In the genomic region with DNA sequence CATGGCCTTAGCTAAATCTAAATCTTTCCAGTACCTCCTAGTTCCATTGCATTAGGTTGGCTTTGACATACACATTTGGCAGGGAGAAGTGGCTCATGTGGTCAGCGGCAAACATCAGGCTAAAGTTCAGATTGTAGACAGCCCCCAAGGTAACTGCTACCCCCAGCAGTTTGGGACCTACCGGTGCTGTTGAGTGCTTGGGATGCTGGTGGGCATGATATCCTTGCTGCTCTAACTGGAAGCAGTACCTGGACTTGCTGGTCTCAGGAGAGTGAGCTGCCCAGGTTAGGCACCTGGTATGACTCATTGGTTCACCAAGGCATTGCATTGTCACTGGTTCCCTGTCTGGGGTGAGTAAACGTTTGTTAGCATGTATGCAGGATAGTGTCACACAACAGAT, we compare ENCODE assay signal across 51 mouse cellular contexts. TPM values are rescaled to one million over a fixed set of nuclear protein-coding genes. Genes with fewer than 3 reads are reported as not detected.
"Had no signal": no experiment of that assay in that cellular context is flagged by ENCODE, and none has a peak within 500 bp of the region (broad histone marks: within the 10 kb centered on the region; RNA-seq: fewer than 3 reads in every experiment).

No protein-coding gene starts in this region.

- H3K9me3 ChIP-seq: heart, embryonic 12.5 days; heart, embryonic 13.5 days; heart, embryonic 15.5 days; hindbrain, embryonic 10.5 days; hindbrain, embryonic 12.5 days; hindbrain, embryonic 13.5 days; hindbrain, embryonic 15.5 days; intestine, embryonic 15.5 days; kidney, embryonic 15.5 days had no signal

- H3K4me3 ChIP-seq: heart, embryonic 12.5 days; heart, embryonic 13.5 days; heart, embryonic 15.5 days; hindbrain, embryonic 10.5 days; hindbrain, embryonic 12.5 days; hindbrain, embryonic 13.5 days; hindbrain, embryonic 15.5 days; intestine, embryonic 15.5 days; kidney, embryonic 15.5 days; layer of hippocampus, adult 2 months; left cerebral cortex, adult 2 months had no signal

- H3K4me1 ChIP-seq: heart, embryonic 12.5 days; heart, embryonic 13.5 days; heart, embryonic 15.5 days; hindbrain, embryonic 10.5 days; hindbrain, embryonic 12.5 days; hindbrain, embryonic 13.5 days; hindbrain, embryonic 15.5 days; intestine, embryonic 15.5 days had no signal

- H3K27ac ChIP-seq: heart, embryonic 13.5 days; heart, embryonic 15.5 days; hindbrain, embryonic 10.5 days; hindbrain, embryonic 12.5 days; hindbrain, embryonic 13.5 days; hindbrain, embryonic 14.5 days; hindbrain, embryonic 15.5 days; hindbrain, postnatal 0 days; intestine, embryonic 15.5 days; kidney, embryonic 15.5 days; kidney, postnatal 0 days; layer of hippocampus, adult 2 months; left cerebral cortex, adult 2 months had no signal

- H3K27me3 ChIP-seq: heart, embryonic 12.5 days; heart, embryonic 15.5 days; hindbrain, embryonic 12.5 days; hindbrain, embryonic 13.5 days; hindbrain, embryonic 15.5 days; intestine, embryonic 15.5 days; kidney, embryonic 15.5 days had no signal

- DNase-seq: heart, postnatal 10 days; heart, postnatal 36 days; heart, postnatal 4 days; kidney, adult 11 months; kidney, adult 18-20 months; kidney, adult 2 months; kidney, adult 8-10 months; kidney, adult 9 months; kidney, postnatal 10 days; kidney, postnatal 14 days; kidney, postnatal 25 days; kidney, postnatal 36 days; kidney, postnatal 4 days; layer of hippocampus, adult 9-11 months; layer of hippocampus, postnatal 36 days had no signal

- H3K36me3 ChIP-seq: heart, embryonic 12.5 days; heart, embryonic 13.5 days; heart, embryonic 15.5 days; hindbrain, embryonic 10.5 days; hindbrain, embryonic 12.5 days; hindbrain, embryonic 13.5 days; hindbrain, embryonic 15.5 days; intestine, embryonic 15.5 days; kidney, embryonic 15.5 days had no signal

RNA-seq across cellular contexts. Expression of a gene that starts 8.3 kb away (rescaled TPM):
- total RNA-seq: heart, postnatal 10 days; heart, postnatal 25 days; heart, postnatal 36 days; heart, postnatal 4 days; hematopoietic stem cell, adult 5-6 weeks; hindbrain, postnatal 0 days; layer of hippocampus, adult 18-20 months; layer of hippocampus, adult 2 months; layer of hippocampus, adult 8-10 months; layer of hippocampus, postnatal 10 days; layer of hippocampus, postnatal 14 days; layer of hippocampus, postnatal 25 days; layer of hippocampus, postnatal 36 days; left cerebral cortex, adult 18-20 months; left cerebral cortex, adult 2 months; left cerebral cortex, adult 8-10 months had no signal
- polyA plus RNA-seq: heart, embryonic 11.5 days; heart, embryonic 12.5 days; heart, embryonic 13.5 days; heart, embryonic 14.5 days; heart, embryonic 15.5 days; heart, embryonic 16.5 days; heart, postnatal 0 days; hindbrain, embryonic 11.5 days; hindbrain, embryonic 14.5 days; hindbrain, embryonic 15.5 days; hindbrain, embryonic 16.5 days; hindbrain, postnatal 0 days; inflammation-experienced regulatory T-cells, adult 6 months; intestine, embryonic 14.5 days; intestine, embryonic 15.5 days; intestine, embryonic 16.5 days; intestine, postnatal 0 days; kidney, adult 2 months; kidney, embryonic 14.5 days; kidney, embryonic 15.5 days; kidney, embryonic 16.5 days; kidney, postnatal 0 days; large intestine, adult 2 months had no signal

RNA-seq across cellular contexts. Expression of a gene that starts 12.0 kb away (rescaled TPM):
- total RNA-seq: heart, postnatal 10 days; heart, postnatal 25 days; heart, postnatal 36 days; heart, postnatal 4 days; hematopoietic stem cell, adult 5-6 weeks; layer of hippocampus, adult 18-20 months; layer of hippocampus, adult 2 months; layer of hippocampus, adult 8-10 months; layer of hippocampus, postnatal 10 days; layer of hippocampus, postnatal 14 days; layer of hippocampus, postnatal 25 days; layer of hippocampus, postnatal 36 days; left cerebral cortex, adult 18-20 months; left cerebral cortex, adult 2 months; left cerebral cortex, adult 8-10 months had no signal
- polyA plus RNA-seq: heart, embryonic 14.5 days; heart, postnatal 0 days; hindbrain, embryonic 13.5 days; hindbrain, embryonic 14.5 days; hindbrain, embryonic 15.5 days; hindbrain, embryonic 16.5 days; hindbrain, postnatal 0 days; inflammation-experienced regulatory T-cells, adult 6 months; intestine, embryonic 14.5 days; intestine, postnatal 0 days had no signal
